Mouse (Mus musculus): ENCODE measurements at regions not wholly inside any gene's neighbourhood (a gene's known extent, or its start where the extent isn't known, plus 50 kb on each side); places are given as distances from the start of the nearest gene placed in this dataset.

DNA sequence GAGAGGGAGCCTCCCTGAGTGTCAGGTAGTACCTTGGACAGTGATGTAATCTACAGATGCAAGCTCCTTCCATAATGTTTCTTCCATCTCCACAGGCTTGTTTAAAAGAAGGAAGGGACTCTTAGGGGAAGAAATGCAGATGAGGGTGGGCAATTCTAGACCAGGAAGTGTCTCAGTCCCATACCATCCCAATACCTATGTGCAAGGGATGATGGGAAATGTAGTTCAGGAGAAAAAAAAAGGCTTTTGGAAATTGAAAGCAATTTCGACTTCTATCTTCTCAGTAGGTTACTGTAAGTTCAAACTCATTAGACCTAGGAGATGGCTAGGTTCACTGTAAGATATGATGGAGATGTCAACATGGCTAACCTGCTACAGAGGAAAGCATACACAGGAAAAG is 68.3 kb downstream of the Cd83 start:
- no peak for DNase-seq (ENCODE audit: low spot score)

DNA sequence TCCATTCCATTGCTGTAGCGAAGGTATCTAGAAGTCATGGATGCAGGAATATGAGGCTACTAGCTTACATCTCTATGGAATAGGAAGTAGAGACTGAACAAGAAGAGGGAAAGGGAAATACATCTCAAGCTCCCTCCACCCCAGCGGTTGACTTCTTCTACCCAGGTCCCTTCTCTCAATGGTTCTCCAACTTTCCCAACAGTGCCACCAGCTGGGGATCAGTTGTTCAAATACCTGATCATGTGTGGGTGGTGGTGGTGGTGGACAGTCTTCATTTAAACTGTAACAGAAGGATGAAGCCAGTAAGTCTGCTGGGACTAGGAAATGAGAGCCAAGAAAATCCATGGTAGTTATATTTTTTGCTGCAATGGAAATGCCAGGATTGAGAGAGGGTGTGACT is 70.4 kb downstream of the Cd83 start:
- no peak for DNase-seq (ENCODE audit: low spot score)

DNA sequence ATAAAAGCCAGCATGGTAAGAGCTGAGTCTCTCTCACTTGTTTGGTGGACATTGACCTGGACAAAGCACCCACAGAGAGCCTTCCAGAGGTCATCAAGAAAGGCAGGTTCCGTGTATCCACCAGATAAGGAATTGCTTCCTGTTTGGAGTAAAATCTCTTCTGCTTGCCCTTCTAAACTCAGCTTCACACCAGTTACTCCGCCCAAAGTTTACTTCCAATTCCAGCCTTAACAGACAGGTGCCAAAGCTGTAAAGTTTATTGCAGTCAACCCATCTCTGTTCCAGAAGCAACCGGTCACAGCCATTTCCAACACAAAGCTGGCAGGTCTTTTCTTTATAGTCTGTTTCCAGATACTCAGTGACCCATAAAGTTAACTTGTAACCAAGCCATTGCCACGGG is 76.4 kb downstream of the Cd83 start:
- DNase-seq (ENCODE audit: low spot score) = no peak

DNA sequence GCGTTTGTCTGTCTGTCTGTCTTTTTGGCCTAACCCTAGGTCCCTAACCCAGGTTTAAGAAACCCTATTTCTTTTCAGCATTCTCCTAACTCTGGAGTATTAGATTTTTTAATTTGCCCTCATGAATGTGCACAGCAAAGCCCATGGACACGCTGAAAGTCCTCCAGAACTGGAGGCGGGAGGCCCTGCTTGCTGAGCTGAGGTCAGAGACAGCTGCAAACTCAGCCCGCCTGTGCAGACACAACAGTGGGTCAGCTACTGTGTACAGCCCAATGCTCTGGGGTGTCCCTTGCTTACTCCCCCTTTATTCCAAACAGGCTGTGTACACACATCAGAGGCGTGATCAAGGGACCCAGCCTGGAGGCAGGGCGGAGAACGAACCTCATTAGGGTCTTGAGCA is 76.8 kb downstream of the Cd83 start:
- DNase-seq (ENCODE audit: low spot score) = no peak

DNA sequence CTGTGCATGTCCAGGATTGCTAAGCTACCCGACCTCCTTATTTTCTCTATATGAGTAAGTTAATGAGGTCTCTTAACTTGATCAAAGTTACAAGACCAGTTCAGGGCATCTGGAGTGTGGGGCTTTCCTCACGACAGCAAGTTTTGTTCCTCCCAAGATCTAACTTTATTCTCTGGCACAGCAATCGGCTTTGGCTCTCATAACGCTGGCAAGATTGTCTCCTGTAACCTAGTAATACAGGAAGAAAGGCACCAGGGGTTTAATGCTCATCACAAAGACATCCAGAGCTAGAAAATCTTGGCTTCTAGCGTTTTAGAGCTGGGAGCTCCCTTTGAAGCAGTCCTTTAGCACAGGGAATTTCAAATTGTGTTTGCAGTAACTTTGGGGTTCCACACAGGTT is 77.5 kb downstream of the Cd83 start:
- no peak for DNase-seq (ENCODE audit: low spot score)

DNA sequence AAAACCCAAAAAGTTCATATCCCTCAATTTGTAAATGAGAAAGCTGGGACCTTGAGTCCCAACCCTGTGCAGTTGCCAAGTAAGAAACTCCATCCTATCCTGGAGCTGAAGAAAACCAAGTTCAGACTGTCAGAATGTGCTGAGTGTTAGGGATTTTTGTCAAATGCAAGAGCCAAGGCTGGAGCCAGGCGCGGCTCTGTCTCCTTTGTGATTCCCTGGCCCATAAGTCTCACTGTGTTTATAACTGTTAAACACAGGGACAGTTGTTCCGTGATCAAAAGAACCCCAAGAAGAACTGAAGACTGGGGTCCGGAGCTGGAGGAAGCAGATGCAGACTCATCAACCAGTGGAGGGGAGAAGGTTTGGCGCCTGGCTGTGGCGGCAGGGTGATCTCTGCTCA is 78.0 kb downstream of the Cd83 start:
- DNase-seq (ENCODE audit: low spot score) = no peak

DNA sequence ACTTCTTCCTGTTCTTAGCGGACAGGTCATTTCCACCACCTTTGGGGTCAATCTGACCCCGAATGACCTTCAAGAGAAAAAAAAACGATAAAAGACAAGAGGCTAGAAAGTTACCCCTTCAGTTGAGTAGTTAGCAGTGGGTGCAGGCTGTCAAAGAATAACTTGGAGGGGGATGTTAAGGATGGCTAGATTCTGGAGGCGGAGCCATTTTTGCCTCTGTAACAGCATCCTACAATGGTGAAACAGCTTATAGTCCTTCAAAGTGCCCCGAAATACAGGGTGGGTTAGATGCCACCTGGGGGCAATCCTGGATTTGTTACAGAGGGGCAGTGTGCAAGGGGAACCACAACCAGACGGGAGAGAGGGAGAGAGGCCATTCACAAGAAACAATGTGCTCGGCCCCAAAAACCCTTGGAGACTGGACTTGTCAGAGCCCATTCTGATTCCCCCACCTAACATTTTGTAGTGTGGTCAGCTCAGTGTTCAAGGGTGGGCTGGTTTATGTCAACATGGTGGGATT is 79.1 kb downstream of the Cd83 start:
- DNase-seq (ENCODE audit: low spot score) = no peak

DNA sequence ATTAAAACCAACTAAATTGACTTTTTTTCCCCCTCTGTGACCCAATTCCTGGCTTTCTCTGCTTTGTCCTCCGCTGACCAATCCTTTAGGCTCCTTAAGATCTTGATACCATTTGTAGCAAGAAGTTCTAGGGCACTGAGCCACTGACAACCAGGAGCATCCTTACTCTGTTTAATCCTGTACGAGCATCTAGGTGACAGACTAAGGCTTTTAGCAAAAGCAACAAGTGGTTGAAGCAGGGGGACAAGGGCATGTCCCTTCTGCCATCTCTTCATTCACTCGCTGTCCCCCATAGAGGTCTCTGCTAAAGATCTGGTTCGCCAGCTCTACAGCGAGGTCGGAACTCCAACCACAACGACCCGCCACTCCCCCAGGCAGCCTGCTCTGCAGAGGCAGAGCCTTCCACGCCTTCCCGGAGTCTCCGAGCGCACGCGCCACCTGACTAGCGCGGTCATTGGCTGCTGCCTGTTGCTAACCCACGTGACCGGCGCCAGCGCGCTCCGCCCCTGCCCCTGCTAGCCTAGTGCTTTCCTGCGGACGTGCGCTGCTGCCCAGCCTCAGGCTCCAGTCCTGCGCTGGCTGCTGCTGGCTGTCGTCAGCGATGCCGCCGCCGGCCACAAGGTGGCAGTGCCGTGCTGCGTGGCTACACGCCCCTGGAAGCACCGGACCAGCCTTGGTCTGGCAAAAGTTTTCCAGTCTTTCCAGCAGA is 79.7 kb downstream of the Cd83 start:
- DNase-seq (ENCODE audit: low spot score) = peak; percentile 99

DNA sequence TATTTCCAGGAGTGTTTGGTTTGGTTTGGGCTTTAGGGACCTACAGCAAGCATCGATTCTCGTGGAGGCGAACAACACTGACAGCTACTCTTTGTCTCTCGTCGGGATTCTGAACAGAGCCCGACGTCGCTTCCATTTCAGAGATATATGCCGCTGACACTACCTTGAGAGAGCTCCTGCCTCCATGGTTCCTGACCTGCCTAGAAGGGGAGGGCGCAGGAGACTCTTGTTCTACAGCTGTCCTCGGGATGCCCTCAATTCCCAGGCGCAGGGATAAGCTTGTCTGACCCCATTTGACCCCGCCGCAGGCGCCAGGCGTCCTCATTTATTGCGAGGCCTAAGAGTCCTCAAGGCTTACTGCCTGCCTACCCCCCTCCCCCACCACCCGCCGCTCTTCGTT is 80.5 kb downstream of the Cd83 start:
- peak; percentile 20 for DNase-seq (ENCODE audit: low spot score)

DNA sequence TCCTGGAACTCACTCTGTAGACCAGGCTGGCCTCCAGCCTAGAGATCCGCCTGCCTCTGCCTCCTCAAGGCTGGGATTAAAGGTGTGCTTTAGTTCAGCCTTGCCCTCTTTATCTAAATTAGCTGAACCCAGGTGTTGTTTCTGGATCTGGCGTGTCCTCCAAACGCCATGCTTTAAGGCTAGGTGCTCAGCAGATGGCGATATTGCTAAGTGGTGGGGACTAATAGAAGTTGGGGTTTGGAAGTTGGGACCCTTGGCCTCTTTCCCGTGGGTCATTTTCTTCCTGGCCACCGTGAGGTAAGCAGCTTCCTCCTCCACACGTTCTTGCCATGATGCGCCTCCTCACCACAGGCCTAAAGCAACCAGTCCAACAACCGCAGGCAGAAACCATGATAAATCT is 91.3 kb downstream of the Cd83 start:
- no peak for DNase-seq (ENCODE audit: low spot score)

DNA sequence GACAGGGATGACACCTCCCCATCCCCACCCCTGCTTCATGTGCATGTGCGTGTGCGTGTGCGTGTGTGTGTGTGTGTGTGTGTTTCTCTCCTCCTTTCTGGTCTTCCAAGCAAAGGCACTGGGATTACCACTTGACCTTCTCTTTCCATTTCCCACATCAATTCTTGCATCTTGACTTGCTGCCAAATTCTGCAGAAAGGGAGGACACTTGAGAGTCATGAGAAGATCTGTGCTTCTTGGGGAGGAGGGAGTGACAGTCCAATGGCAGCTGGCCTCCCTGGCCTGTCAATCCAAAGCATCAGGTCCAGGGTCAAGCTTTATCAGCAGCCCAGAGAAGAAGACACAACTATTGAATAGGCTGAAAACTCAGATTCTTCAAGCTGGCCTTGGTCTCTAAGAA is 102.7 kb downstream of the Cd83 start:
- DNase-seq (ENCODE audit: low spot score) = no peak

DNA sequence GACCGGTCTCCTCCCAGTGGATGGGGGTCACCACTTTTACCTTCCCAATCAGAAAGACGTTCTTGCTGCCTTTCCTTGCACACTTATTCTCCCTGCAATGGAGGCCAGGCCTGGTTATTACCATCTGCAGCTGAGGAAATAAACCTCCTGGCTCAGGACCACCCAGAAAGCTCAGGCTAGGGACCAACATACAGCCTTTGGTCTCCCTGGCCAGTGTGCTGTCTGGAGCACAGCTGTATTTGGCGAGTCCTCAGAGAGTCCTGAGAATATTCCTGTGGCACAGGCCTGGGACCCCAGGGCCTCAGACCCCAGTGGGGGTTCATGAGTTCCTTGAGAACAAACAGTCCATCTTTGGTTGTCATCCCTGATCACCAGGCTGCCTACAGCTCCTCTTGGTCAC is 107.4 kb downstream of the Cd83 start:
- no peak for DNase-seq (ENCODE audit: low spot score)

DNA sequence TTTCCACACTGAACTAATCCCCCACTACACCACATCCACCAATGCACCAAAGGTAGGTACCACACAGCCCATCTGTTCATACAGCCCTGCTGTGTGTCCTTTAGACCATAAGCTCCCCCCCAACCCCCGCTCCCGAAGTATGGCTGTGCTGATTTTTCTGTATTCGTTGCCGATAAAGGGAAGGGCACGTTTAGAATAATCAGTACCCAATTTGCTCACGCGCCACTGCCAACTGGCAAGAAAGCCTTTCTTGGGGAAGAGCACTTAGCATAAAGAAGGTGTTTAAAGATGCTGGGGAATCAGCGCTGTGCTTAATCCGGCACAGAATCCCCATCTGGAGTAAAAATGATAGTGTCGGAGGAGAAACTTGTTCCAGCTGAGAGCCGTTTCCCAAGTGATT is 111.4 kb downstream of the Cd83 start:
- DNase-seq (ENCODE audit: low spot score) = no peak

DNA sequence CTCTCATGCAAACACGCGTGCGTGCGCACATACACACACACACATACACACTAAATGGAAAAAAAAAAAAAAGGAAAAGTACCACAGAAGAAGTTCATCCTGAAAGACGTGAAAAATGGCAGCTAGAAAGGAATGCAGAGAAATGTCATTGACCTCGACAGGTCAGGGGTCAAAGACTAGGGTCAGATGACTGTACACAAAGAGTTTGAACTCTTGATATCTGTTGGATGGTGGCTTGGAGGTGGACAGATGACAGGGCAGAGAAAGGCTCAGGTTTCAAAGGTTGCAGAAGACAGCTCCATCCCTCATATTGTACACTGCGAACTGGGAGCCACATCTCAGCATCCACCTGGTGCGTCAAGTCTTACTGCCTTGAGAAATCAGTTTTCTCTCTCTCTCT is 112.5 kb downstream of the Cd83 start:
- DNase-seq (ENCODE audit: low spot score) = no peak

DNA sequence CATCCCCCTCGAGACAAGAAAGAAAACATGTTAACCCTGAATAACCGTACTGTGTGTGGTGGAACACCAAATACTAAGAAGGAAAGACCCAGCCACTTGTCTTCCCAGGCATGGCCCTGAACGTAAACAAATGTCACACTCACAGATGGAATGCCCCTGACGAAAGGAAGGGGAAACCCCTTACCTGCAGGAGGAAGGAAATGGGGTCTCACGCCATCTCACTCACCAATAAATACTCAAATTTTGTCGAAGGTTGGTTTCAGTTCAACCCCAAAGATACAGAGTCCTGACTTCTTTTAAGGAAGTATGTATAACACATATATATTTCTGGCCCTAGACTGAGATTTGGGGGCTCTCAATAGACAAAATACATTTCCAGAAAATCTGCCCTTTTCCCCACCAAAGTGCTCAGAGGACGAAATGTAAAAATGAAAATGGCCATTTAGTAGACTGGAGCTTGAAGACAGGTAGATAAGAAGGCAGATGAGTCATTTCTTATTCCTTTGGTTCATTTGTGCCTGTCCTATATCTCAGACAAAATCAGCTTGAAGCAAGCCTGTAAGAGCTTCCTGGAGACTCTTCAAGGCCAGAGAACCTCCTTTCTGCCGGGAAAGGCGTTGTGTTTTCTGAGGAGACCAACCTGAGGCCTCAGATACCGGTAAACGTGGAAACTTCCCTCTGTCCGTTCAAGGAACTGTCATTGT is 114.1 kb downstream of the Cd83 start:
- DNase-seq (ENCODE audit: low spot score) = no peak

DNA sequence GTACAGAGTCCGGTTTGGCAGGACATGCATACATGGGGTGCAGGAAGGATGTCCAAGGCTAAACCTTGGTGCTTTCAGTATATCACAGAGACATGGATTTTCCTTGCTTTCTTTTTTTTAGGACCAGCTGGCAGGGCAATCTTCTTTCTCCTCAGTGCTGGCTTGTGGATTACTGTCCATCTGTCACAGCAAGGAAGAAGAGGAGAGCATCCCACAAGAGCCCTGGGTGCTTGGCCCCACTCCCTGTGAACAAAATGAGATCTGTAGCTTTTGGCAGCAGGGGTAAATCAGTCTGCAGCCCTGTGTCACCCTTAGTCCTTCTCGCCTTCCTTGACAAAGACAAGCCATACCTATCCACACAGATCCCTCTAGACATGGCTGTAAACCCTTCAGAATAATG is 115.5 kb downstream of the Cd83 start:
- no peak for DNase-seq (ENCODE audit: low spot score)

DNA sequence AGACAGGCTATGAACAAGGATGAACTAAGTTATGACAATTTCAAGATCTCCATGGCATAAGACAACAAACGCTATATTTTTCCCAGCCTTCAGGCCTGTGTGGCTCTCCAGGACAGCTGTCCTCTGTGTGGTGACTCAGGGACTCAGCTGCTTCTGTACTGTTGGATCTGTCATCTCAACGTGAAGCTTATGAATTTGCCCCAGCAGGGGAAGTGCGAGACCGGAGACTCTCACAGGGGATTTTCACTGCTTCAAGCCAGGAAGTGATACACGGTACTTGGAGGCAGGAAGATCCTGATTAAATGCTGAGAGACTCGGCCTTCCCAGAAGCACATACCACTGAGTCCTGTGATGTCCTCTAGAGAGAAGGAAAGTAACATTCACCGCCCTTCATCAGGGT is 116.2 kb downstream of the Cd83 start:
- no peak for DNase-seq (ENCODE audit: low spot score)

DNA sequence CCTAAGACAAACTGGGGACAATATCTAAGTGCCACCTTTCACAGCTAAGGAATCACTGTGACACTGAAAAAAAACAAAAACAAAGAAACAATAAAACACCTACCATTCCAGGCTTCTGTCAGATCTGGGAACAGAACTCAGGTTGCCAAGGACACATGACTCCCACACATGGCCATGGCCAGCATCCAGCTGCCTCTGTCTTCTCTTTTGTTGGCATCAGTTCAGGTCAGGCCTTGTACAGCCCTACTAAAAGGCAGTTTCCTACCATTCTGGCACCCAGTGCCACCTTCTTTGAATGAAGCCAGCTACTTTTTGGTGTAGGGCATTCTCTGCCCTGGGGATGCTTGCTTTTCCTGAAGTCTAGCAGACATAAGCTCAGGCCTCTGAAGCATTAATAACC is 118.8 kb downstream of the Cd83 start:
- DNase-seq (ENCODE audit: low spot score) = no peak

DNA sequence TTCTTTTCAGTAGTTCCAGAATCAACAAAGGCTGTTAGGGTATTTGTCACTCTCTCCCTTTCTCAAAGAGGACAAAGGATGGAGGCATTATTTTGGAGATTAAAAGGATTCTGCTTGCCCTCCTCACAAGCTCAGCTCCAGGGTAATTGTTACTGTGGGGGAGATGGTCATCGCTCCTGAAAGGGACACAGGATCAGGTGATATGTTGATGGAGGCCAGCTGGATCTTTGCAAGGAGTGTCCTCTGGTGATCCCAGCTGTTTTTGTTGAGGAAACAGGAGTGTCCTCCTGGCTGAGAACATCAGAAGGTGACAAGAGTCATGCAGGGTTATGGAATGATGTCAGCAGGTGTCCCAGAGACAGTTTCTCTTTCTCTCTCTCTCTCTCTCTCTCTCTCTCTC is 119.7 kb downstream of the Cd83 start:
- no peak for DNase-seq (ENCODE audit: low spot score)

DNA sequence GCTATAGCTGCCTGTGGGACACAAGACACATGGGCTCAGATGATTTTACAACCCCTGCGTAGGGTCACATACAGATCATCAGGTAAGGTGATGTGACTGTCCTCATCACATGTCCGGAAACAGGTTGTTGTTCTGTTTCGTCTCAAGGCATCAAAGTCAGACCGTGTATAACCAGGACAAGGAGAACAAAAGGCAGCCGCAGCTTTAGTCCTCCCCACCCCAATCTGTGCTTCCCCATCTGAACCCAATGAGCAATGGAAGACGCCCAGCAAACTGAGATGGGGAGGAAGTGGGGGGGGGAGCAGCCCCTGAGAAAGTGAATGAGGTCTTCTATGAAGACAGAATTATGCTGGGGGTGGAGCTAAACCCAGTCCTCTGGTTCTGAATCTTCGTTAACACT is 121.7 kb downstream of the Cd83 start:
- no peak for DNase-seq (ENCODE audit: low spot score)

DNA sequence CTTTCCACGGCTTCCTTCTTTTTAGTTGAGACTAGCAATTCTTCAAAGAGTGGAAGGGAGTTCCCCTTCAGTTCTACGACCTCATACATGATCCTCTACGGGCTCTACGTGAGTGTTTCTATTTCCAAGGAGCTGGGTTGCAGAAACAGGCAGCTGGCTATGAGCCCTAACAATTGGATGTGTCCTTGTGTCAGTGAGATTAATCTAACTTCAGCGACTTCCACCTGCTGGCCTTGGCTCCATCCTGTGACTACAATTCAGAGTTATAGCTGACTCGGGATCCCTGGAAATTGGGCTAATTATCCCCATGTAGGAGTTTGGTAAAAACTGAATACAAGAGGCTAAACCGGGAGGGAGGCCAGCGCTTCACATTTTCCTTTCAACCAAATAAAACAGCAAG is 122.8 kb downstream of the Cd83 start:
- DNase-seq (ENCODE audit: low spot score) = no peak

DNA sequence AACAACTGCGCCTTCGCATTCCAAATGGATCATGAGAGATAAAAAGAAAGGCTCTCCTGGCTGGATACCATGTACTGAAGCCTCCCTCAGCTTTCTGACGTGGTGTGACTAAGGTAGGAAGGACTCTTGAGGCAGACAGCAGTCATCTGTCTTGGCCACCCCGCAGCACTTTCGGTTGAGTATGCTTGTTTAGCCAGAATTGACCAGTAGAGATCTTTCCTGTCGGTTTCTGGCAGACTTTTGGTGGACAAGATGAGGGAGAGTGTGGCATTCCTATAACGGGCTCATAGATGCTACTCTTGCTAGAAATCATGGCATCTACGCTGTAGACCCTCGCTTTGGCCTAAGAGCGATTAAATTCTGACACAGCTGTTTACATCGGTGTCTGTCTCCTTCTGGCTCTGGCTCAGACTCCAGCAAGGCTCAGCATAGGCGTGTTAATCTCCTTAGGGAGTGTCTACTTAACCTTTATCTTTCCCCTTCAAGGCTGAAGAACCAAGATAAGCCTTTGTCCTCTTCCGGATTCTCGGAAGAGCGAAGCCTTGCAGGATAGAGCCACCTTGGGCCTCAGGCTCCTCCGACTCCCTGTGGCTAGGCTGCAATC is 123.6 kb downstream of the Cd83 start:
- DNase-seq (ENCODE audit: low spot score) = peak; percentile 8

DNA sequence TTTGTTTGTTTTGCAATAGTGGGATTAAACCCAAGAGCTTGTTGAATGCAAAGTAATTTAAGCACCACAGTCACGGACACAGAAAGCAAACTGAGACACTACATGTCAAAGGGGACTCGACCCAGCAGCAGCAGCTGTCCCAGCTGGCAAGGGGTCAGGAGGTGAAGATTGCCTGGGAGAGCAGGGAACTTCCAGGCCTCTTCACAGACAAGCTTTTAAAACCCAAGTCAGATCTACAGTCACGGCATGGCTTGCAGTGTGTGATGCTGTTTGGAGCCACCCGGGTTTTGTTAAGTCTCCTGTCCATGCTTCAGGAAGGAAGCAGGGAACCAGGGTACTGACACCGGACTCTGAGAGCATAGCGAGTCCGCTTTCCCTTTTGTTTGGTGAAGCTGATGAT is 125.4 kb downstream of the Cd83 start:
- no peak for DNase-seq (ENCODE audit: low spot score)

DNA sequence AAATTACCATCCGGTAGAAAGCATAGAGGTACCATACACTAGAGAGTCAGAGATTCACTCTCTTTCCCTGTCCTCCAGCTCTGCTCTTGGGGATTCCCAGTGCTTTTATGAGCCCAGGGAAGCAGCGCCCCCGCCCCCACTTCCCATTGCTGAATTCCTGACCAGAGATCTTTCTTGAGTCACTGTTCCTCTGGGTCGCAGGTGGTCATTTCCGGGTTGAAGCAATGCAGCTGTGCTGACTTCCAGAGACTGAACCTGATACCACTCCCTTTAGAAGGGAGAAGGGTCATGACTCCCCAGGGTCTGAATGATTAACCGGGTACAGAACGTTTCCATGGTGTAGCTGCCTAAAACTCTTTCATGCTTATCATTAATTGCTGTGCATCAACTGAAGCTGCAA is 128.9 kb downstream of the Cd83 start:
- no peak for DNase-seq (ENCODE audit: low spot score)
